Mouse (Mus musculus) hindbrain, embryonic 16.5 days (tissue): ENCODE data around the gene Glis2. TPM values are rescaled to one million over a fixed set of nuclear protein-coding genes. Genes with fewer than 3 reads are reported as not detected.

Experiments
- ATAC-seq: fragments of 200-750 bp; cut with Nextera tagmentation; 2 replicates; pipeline ENCODE4 v1.8.0; 2017; ENCODE audit warnings: moderate TSS enrichment, moderate library complexity
- H3K27ac ChIP-seq: fragments of 300-500 bp; sonication (generic); 2 replicates; pipeline ENCODE4 v1.5.1; 2014; ENCODE audit warnings: low read depth, mild to moderate bottlenecking, control low read depth, low read length, moderate library complexity
- H3K27me3 ChIP-seq: fragments of 300-500 bp; sonication (generic); replicated peaks from 2 replicates; pipeline ENCODE4 v1.6.1; 2014; ENCODE audit warnings: low read length; ENCODE audit not compliant: control insufficient read depth, insufficient read depth
- H3K36me3 ChIP-seq: fragments of 300-500 bp; sonication (generic); 2 replicates; pipeline ENCODE4 v1.6.1; 2014; ENCODE audit warnings: mild to moderate bottlenecking, low read length, moderate library complexity, mixed read lengths; ENCODE audit not compliant: control insufficient read depth, insufficient read depth
- H3K4me1 ChIP-seq: fragments of 300-500 bp; sonication (generic); 2 replicates; pipeline ENCODE4 v1.6.1; 2014; ENCODE audit warnings: low read depth, low read length; ENCODE audit not compliant: control insufficient read depth, insufficient read depth
- H3K4me2 ChIP-seq: fragments of 300-500 bp; sonication (generic); 2 replicates; pipeline ENCODE4 v1.6.1; 2014; ENCODE audit warnings: mild to moderate bottlenecking, low read length, control low read depth, moderate library complexity
- H3K4me3 ChIP-seq: fragments of 300-500 bp; sonication (generic); 2 replicates; pipeline ENCODE4 v1.5.1; 2014; ENCODE audit warnings: mild to moderate bottlenecking, low read length, control low read depth, moderate library complexity
- H3K9ac ChIP-seq: fragments of 300-500 bp; sonication (generic); 2 replicates; pipeline ENCODE4 v1.6.1; 2014; ENCODE audit warnings: low read depth, mild to moderate bottlenecking, control low read depth, low read length, moderate library complexity
- H3K9me3 ChIP-seq: fragments of 300-500 bp; sonication (generic); 2 replicates; pipeline ENCODE4 v1.6.1; 2014; ENCODE audit warnings: mild to moderate bottlenecking, low read length, moderate library complexity; ENCODE audit not compliant: control insufficient read depth
- whole genome bisulfite sequencing: fragments of 180-500 bp; shearing (Covaris S2); extraction: QIAGEN DNeasy Blood & Tissue Kit; methylation state at CpG from one replicate; pipeline ENCODE4 v1.1.7; 2014; 5-methylcytosine and 5-hydroxymethylcytosine counted together
- polyA plus RNA-seq: library from polyadenylated mRNA; unstranded; fragments of >200 nt; fragmentation: Nextera tagmentation; extraction: Ambion mirVana; gene quantifications from 2 replicates; pipeline ENCODE4 v1.2.1, GENCODE M21; 2015

Gene Glis2
- polyA plus RNA-seq, 1 experiment from 2014 or later, result 14.2 TPM

DNA sequence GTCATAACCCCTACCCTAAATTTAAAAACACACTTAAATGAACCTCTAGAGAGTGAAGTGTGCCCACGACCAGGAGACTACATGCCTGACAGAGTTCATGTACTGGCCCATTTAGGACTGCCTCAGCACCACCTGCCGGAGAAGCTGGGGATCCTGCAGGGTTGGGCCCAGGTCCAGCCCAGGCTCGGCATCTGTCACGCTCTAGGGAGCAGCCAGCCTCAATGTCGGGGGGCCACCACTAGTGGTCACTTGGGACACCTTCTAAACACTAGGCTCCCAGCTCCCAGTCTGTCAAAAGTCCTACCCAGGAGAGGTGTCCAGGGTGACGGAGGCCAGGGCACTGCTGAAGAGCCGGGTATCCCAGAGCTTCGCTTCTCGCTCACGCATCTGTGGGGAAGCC lies 60.2 kb downstream of the Glis2 start:
- no peak overlapping the region for H3K4me3 ChIP-seq
- H3K27me3 ChIP-seq, result no peaks in the 10 kb centered on the region
- H3K9me3 ChIP-seq, result no peaks in the 10 kb centered on the region
- 0 out of 2 replicates have a peak, but pooled peaks cover 2% of the 10 kb centered on the region for H3K36me3 ChIP-seq
- no peak overlapping the region for H3K9ac ChIP-seq
- no peak for ATAC-seq
- no peak overlapping the region for H3K4me2 ChIP-seq
- peaks cover 11% of the 10 kb centered on the region for H3K4me1 ChIP-seq
- no peak overlapping the region for H3K27ac ChIP-seq
- 78% methylated on average over 10 of the region's 10 CpGs for WGBS

DNA sequence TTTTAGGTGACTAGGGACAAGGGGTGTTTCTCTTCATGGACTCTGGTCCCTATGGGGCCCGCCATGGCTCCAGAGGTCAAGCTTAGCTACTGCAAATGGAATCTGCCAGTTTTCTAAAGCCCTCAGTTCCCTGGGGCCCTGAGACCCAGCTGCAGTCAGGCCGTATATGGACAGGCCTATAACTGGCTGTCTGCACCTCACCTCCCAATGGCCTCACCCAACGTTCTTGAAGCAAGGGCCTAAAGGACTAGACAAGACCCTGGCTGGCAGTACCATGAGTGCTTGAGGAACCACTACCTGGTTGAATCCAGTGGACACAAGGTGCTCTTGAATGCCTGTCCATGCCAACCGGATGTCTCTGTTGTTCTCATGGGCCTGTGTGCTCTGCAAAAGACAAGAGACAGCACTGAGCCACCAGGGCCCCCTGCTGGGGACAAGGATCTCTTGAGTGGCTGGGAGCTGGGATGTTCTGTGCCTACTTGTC lies 60.8 kb downstream of the Glis2 start:
- Histone ChIP-seq H3K36me3 (0 out of 2 replicates have a peak, but pooled peaks cover 2% of the 10 kb centered on the region), H3K9me3 (no peaks in the 10 kb centered on the region), H3K9ac (no peak overlapping the region), H3K4me1 (peaks cover 11% of the 10 kb centered on the region), H3K4me2 (no peak overlapping the region), H3K4me3 (no peak overlapping the region), H3K27ac (no peak overlapping the region), H3K27me3 (no peaks in the 10 kb centered on the region)
- WGBS, result 72% methylated on average over 4 of the region's 4 CpGs
- ATAC-seq, result no peak

DNA sequence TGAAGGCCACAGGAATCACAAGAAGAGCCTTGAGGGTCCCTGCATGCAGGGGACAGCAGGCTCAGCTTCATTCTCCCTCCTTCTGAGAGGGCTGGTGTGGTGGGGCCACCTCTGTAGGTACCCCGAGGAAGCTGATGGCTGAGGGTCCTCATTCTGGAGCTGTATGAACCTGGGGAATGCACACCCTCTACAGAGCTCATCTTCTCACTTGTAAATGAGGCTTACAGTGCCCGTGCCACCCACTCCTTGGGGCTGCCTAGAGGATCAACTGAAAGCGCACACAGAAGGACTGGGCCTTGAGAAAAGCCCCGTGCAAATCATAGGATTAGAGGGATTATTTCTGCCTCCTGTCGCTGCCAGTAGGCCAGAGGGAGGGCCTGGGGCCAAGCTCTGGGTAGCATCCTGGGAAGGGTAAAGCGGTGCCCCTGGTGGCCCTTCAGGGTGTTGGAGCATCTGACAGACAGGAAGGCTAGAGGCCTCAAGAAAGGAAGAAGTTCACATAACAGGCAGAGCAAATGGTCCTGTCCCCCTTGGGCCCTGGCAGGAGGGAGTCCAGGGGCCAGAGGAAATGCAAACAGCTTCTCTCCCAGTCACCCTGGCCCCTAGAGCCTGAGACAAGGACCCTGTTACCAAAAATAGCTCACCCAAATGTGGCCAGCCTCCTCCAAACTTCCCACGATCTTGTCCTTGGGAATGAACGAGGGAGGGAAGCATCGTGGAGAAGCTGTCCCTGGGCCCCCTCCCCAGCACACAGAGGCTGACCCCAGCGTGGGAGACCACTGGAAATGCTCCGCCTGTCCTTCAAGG lies 61.5 kb downstream of the Glis2 start:
- peak overlapping the region; percentile 44 for H3K27ac ChIP-seq
- H3K4me1 ChIP-seq, result peaks cover 11% of the 10 kb centered on the region
- no peak overlapping the region for H3K4me3 ChIP-seq
- H3K9me3 ChIP-seq, result no peaks in the 10 kb centered on the region
- no peak for ATAC-seq
- H3K36me3 ChIP-seq, result peaks cover 3% of the 10 kb centered on the region; the same call in 1 of the 2 replicates
- 44% methylated on average over 11 of the region's 11 CpGs for WGBS
- H3K27me3 ChIP-seq, result no peaks in the 10 kb centered on the region
- no peak overlapping the region for H3K4me2 ChIP-seq
- H3K9ac ChIP-seq, result no peak overlapping the region

DNA sequence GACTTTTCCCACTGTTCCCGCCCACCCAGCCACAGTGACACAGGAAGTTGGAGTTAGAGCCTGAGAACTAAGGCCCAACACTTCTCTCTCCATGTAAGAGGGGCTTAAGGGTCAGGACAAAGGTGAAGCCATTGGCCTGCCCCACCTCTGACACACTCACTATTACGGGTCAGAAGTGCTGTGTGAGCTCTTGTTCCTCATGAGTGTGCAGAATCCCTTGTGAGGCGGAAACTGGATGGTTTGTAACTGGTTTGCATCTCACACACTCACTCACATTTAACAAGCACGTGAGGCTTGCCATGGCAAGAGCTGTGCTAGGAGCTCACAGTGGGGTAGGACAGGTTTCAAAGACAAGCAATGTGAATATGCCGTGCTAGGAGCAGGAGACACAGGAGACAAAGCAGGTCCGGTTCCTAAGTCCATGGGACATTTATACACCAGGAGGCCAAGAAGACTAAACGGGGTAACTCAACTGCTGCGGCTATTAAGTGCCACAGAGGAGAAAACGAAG lies 62.1 kb downstream of the Glis2 start:
- H3K4me3 ChIP-seq, result no peak overlapping the region
- H3K9ac ChIP-seq, result no peak overlapping the region
- H3K4me2 ChIP-seq, result no peak overlapping the region
- H3K27me3 ChIP-seq, result no peaks in the 10 kb centered on the region
- no peaks in the 10 kb centered on the region for H3K9me3 ChIP-seq
- 0 out of 2 replicates have a peak overlapping the region, but pooled peaks have one; percentile 42 for H3K27ac ChIP-seq
- peaks cover 11% of the 10 kb centered on the region for H3K4me1 ChIP-seq
- peaks cover 7% of the 10 kb centered on the region; the same call in 1 of the 2 replicates for H3K36me3 ChIP-seq
- no peak for ATAC-seq
- WGBS, result 78% methylated on average over 9 of the region's 9 CpGs

DNA sequence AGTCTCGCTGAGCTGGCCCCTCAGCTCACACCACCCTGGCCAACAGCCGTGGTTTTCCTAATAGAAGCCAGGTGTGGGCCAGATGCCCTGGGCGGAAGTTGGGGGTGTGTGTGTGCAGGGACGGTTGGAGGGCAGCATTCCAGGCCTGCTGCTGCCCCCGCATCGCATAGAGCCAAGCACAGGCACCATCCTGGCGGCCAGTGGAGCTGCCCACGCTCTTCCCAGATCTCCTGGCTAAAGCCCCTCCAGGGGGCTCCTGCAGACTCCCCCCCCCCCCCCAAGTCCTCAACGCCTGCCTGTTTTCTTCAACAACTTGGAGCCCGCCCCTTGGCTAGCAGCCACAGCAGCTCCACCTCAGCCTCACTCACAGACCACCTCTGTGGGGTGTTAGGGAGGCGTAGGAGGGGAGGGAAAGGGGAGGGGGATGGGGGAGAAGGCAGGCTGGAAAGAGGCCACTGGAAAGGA lies 64.3 kb downstream of the Glis2 start:
- H3K4me3 ChIP-seq, result no peak overlapping the region
- ATAC-seq, result peak; percentile 78
- WGBS, result 16% methylated on average over 11 of the region's 11 CpGs
- no peak overlapping the region for H3K9ac ChIP-seq
- H3K4me2 ChIP-seq, result peak overlapping the region; percentile 10; the same call in 1 of the 2 replicates
- H3K4me1 ChIP-seq, result peaks cover 8% of the 10 kb centered on the region
- 0 out of 2 replicates have a peak overlapping the region, but pooled peaks have one; percentile 34 for H3K27ac ChIP-seq
- H3K9me3 ChIP-seq, result no peaks in the 10 kb centered on the region
- H3K27me3 ChIP-seq, result no peaks in the 10 kb centered on the region
- H3K36me3 ChIP-seq, result peaks cover 7% of the 10 kb centered on the region; the same call in 1 of the 2 replicates

DNA sequence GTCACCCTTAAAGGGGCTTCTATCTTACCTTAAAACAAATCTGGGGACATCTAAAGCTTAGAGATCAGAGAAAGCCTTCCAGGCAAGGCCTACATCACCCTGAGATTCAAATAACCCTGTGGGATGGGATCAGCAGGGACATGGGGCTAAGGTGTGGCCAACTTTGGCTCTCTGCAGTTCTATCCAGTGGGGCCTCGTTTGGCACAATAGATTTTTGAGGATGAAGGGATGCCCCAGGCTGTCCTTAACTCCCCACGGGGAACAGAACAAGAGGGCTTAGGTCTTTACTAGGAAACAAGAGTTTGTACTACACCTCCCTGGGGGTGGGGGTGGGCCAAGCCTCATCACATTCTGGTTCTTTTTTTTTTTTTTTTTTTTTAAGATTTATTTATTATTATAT lies 64.8 kb downstream of the Glis2 start:
- H3K9ac ChIP-seq, result no peak overlapping the region
- no peak overlapping the region for H3K4me3 ChIP-seq
- H3K4me2 ChIP-seq, result no peak overlapping the region
- no peak overlapping the region for H3K27ac ChIP-seq
- ATAC-seq, result no peak
- no peaks in the 10 kb centered on the region for H3K27me3 ChIP-seq
- WGBS, result 21% methylated on average over 2 of the region's 2 CpGs
- H3K36me3 ChIP-seq, result peaks cover 7% of the 10 kb centered on the region; the same call in 1 of the 2 replicates
- peaks cover 8% of the 10 kb centered on the region for H3K4me1 ChIP-seq
- H3K9me3 ChIP-seq, result no peaks in the 10 kb centered on the region

DNA sequence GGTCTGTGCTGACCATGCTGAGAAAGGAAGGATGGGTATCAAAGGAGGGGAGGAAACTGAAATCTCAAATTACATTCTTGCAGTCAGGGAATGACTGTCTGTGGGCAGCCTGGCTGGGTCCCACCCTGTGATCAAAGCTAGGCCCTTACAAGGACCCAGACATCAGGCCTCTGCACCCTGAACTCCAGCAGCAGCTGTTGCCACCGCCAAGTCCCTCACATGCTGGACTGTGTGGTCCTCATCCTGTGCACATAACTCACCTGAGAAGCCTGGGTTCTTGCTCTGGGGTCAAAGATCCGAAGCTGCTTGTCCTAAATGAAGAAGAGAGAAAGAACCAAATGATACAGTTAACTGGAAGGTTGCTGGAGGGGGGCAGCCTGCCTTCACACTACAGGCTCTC lies 67.1 kb downstream of the Glis2 start:
- WGBS, result 73% methylated on average over 2 of the region's 2 CpGs
- ATAC-seq, result no peak

DNA sequence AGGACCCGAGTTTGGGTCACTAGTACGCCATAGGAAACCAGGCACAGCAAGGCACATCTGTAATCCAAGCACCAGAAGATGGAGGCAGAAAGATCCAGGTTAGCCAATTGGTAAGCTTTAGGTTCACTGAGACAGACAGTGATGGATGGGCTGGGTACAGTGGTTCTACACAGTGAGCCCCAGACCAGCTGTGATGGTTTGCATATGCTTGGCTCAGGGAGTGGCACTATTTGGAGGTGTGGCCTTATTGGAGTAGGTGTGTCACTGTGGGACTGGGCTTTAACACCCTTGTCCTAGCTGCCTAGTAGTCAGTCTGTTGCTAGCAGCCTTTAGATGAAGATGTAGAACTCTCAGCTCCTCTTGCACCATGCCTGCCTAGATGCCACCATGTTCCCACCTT lies 69.3 kb downstream of the Glis2 start:
- H3K4me3 ChIP-seq, result no peak overlapping the region
- no peaks in the 10 kb centered on the region for H3K9me3 ChIP-seq
- H3K27ac ChIP-seq, result no peak overlapping the region
- ATAC-seq, result no peak
- no peaks in the 10 kb centered on the region for H3K27me3 ChIP-seq
- WGBS, result 83% methylated on average over 2 of the region's 2 CpGs
- no peak overlapping the region for H3K9ac ChIP-seq
- H3K4me2 ChIP-seq, result no peak overlapping the region
- H3K4me1 ChIP-seq, result peaks cover 6% of the 10 kb centered on the region
- peaks cover 17% of the 10 kb centered on the region for H3K36me3 ChIP-seq

More for the DNA sequence above, 67.1 kb downstream of the Glis2 start:
- Histone ChIP-seq H3K9me3 (no peaks in the 10 kb centered on the region), H3K27me3 (no peaks in the 10 kb centered on the region), H3K4me3 (no peak overlapping the region), H3K4me1 (peaks cover 8% of the 10 kb centered on the region), H3K36me3 (peaks cover 9% of the 10 kb centered on the region; the same call in 1 of the 2 replicates), H3K9ac (no peak overlapping the region), H3K27ac (no peak overlapping the region), H3K4me2 (no peak overlapping the region)

DNA sequence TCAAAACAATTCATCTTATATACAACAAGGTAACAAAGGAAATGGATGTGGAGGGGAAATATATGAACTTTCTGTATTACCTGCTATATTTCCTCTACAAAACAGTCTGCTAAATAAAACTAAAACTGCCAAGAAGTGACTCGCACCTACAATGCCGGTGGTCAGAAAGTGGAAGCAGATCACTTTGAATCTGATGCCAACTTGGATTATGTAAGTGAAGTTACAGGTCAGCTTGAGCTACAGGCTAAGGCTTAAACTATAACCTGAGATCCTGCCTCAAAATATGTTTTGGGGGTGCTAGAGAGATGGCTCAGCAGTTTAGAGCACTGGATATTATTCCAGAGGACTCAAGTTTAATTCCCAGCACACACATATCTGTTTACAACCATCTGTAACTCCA lies 71.2 kb downstream of the Glis2 start:
- Histone ChIP-seq H3K27me3 (no peaks in the 10 kb centered on the region), H3K9ac (no peak overlapping the region), H3K9me3 (no peaks in the 10 kb centered on the region), H3K36me3 (peaks cover 17% of the 10 kb centered on the region), H3K27ac (no peak overlapping the region), H3K4me3 (no peak overlapping the region), H3K4me1 (no peaks in the 10 kb centered on the region), H3K4me2 (no peak overlapping the region)
- WGBS, result 92% methylated on average over 2 of the region's 2 CpGs
- no peak for ATAC-seq
